Mouse (Mus musculus) c-Kit-negative CD71-positive TER-119-positive erythroid progenitor cells, embryonic 14.5 days (primary cell): Measurements from ENCODE around the gene Gm2022.
"Not testable (repeated sequence)": the region's sequence is repeated elsewhere in the genome, so short reads cannot be mapped to it uniquely, and the experiment has no call there.

Source experiments
- DNase-seq: peaks from one replicate; pipeline ENCODE4 v3.0.0-alpha.2; 2013; ENCODE audit warnings: low read depth, low spot score

The Gm2022 gene

DNA sequence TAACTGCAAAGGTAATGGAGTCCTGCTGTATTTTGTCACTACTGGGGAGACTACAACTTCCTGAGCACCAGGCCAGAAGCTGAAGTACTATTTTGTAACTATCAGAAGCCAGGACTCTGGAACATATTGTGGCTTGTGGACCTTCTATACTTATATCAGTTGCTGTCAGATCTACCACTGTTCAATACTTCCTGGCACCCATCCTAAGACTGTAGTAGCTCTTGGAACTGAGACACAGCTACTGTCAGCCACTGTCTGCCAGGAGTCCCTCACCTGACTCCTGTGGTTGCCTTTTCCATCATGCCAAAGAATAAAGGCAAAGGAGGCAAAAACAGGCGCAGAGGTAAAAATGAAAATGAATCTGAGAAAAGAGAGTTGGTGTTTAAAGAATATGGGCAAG lies at the start of gene Gm2022:
Gene Gm2022 (plus strand): TSS at position 301 of the 400 bp plus-strand sequence.
- not testable (repeated sequence) for DNase-seq

DNA sequence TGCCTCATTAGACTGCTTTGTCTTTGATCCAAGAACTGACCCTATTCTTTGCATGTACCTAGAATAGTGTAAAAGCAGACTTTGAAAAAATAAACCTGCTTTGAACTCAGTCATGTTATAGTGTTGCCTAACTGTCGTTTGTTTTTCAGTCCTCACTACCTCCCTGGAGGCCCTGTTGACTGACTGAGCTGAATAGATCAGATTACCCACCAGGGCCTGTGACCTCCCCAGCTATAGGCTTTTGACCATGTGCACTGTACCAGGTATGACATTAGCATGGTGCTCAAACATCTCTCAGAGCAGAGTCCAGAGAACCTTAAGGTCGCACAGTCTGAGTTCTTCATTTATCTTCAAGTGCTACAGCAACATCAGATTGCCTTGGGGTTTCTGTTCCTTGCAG lies 44.5 kb upstream of the Gm2022 start:
- DNase-seq, result not testable (repeated sequence)

DNA sequence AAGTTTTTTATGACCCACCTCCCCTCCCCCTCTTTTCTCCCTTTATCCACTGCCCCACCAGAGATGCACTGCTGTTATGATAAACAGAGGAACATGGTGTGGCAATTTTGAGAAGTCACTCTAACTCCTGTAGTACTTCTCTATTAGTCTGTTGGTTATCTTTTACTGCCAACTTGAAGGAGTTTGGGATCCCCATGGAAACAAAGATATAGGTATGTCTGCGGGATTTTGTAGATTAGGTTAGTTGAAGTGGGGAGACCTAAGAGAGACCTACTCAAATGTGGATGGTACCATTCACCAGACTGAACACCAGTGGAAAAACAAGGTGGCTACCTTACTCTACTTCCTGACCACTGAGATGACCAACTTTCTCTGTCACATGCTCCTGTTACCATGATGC lies 39.1 kb upstream of the Gm2022 start:
- not testable (repeated sequence) for DNase-seq

DNA sequence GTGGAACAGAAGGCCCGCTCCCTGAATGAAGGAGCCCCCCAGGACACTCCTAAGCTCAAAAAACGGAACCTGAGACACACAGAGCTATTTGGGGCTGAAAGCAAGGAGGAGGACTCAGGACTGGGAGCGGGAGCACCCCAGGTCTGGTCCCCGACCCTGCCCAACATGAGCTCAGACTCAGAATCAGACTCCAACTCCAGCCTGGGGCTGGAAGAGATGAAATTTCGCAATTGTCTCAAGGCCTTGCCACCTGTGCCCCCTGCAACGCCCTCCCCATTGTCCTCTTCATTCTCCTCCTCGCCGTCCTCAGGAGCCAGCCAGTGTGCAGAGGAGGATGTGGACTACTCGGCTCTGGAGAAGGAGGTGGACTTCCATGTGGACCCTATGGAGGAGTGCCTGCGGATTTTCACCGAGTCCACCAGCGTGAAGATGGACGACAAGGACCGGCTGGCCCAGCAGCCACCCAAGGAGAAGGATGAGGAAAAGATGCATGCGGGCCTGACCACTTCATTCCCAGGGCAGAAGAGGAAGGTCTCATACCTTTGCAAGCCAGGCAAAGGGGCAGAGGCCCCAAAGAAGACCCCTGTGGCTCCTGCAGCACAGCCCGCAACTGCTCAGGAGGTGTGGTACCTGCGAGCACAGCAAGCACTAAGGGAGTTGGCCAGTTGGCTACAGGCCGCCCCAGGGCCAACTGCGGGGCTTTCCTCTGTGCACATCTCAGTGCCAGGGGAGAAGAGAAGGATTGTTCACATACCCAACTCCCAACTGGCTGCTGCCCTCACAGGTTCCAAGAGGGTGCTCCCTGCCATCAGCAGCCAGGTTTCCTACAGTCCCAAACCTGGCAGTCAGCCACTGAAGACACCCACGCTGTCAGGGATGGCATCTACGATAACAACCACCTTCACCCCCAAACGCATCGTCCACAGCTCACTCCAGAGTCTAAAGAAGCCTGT lies 33.2 kb upstream of the Gm2022 start:
- not testable (repeated sequence) for DNase-seq

DNA sequence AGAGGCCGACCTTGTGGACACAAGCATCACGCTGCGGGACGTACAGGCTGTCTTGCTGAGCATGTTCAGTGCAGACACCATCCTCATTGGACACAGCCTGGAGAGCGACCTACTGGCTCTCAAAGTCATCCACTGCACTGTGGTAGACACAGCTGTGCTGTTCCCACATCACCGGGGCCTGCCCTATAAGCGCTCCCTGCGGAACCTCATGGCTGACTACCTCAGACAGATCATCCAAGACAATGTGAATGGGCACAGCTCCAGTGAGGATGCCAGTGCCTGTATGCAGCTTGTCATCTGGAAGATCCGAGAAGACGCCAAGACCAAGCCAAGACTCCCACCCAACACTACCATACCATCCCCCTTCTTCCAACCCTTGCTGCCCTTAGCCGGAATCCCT lies 31.5 kb upstream of the Gm2022 start:
- not testable (repeated sequence) for DNase-seq

DNA sequence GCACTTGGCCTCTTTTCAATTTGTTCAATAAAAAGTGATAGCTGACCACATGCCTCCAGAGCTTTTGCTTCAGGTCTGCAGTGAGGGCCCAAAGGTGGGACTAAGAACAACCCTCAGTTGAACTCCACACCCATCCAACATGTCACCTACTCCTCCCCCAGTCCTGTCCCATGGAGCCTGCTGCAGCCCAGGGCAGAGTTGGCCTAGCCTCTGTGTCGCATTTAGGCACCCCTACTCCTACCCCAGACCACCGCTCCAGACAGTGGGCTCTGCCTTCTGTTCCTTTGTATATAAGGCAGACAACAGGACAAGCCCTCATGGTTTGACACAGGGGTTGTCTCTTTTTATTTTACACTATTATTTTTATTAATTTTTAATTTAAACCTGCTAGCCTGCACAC lies 31.1 kb upstream of the Gm2022 start:
- not testable (repeated sequence) for DNase-seq

DNA sequence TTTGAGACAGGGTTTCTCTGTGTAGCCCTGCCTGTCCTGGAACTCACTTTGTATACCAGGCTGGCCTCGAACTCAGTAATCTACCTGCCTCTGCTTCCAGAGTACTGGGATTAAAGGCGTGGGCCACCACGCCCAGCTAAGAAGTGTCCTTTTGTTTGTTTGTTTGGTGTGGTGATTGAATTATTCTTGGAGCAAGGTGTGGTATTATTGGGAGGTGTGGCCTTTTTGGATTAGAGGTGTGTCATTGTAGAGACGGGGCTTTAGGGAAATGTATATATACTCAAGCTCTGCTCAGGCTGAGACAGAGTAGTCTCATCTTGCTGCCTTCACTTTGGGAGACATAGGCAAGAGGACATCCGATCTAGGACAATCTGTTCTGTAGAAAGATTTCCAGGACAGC lies 21.4 kb upstream of the Gm2022 start, which contains the start of gene Gm2016:
Gene Gm2016 (plus strand): TSS at position 301 of the 400 bp plus-strand sequence.
- not testable (repeated sequence) for DNase-seq

DNA sequence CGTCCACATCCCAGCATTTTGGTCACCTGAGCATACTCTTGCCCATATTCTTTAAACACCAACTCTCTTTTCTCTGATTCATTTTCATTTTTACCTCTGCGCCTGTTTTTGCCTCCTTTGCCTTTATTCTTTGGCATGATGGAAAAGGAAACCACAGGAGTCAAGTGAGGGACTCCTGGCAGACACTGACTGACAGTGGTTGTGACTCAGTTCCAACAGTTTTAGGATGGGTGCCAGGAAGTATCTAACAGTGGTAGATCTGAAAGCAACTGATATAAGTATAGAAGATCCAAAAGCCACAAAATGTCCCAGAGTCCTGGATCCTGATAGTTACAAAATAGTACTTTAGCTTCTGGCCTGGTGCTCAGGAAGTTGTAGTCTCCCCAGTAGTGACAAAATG lies 24.6 kb downstream of the Gm2022 start, which contains the start of gene Gm2035:
Gene Gm2035 (minus strand): TSS at position 137 of the 400 bp plus-strand sequence.
- DNase-seq, result not testable (repeated sequence)
